Mouse (Mus musculus): ENCODE measurements at regions not wholly inside any gene's neighbourhood (a gene's known extent, or its start where the extent isn't known, plus 50 kb on each side); places are given as distances from the start of the nearest gene placed in this dataset.
"Not testable (repeated sequence)": the region's sequence is repeated elsewhere in the genome, so short reads cannot be mapped to it uniquely, and the experiment has no call there.

GRCm38 (mm10) chr3:117117838-117118237 is 149.1 kb upstream of the Palmd start:
- no peak for DNase-seq (ENCODE audit: low spot score in 2 of 2)

GRCm38 (mm10) chr3:117116210-117116609 is 147.4 kb upstream of the Palmd start:
- DNase-seq (ENCODE audit: low spot score in 2 of 2), result no peak

GRCm38 (mm10) chr3:117112766-117113165 is 144.0 kb upstream of the Palmd start:
- no peak for DNase-seq (ENCODE audit: low spot score in 2 of 2)

- no peak for DNase-seq (ENCODE audit: low spot score in 2 of 2)
Measured at GRCm38 (mm10) chr3:117112304-117112703, 143.5 kb upstream of the Palmd start.

- no peak for DNase-seq (ENCODE audit: low spot score in 2 of 2)
Measured at GRCm38 (mm10) chr3:117108966-117109700, 140.3 kb upstream of the Palmd start.

GRCm38 (mm10) chr3:117107986-117108385 is 139.2 kb upstream of the Palmd start:
- DNase-seq (ENCODE audit: low spot score in 2 of 2), result no peak

GRCm38 (mm10) chr3:117107378-117107777 is 138.6 kb upstream of the Palmd start:
- DNase-seq (ENCODE audit: low spot score in 2 of 2), result no peak

GRCm38 (mm10) chr3:117087646-117088045 is 118.9 kb upstream of the Palmd start:
- DNase-seq (ENCODE audit: low spot score in 2 of 2), result no peak

GRCm38 (mm10) chr3:117076734-117077133 is 107.9 kb upstream of the Palmd start:
- no peak for DNase-seq (ENCODE audit: low spot score in 2 of 2)

- no peak for DNase-seq (ENCODE audit: low spot score in 2 of 2)
Measured at GRCm38 (mm10) chr3:117073399-117073798, 104.6 kb upstream of the Palmd start.

GRCm38 (mm10) chr3:117072998-117073397 is 104.2 kb upstream of the Palmd start:
- DNase-seq (ENCODE audit: low spot score in 2 of 2), result no peak

GRCm38 (mm10) chr3:117071851-117072250 is 103.1 kb upstream of the Palmd start:
- DNase-seq (ENCODE audit: low spot score in 2 of 2), result no peak

- no peak for DNase-seq (ENCODE audit: low spot score in 2 of 2)
Measured at GRCm38 (mm10) chr3:117067470-117068053, 98.8 kb upstream of the Palmd start.

GRCm38 (mm10) chr3:117065904-117066303 is 97.1 kb upstream of the Palmd start:
- DNase-seq (ENCODE audit: low spot score in 2 of 2), result no peak

GRCm38 (mm10) chr3:117061831-117062230 is 93.0 kb upstream of the Palmd start:
- no peak for DNase-seq (ENCODE audit: low spot score in 2 of 2)

- no peak for DNase-seq (ENCODE audit: low spot score in 2 of 2)
Measured at GRCm38 (mm10) chr3:117061182-117061581, 92.4 kb upstream of the Palmd start.

- DNase-seq (ENCODE audit: low spot score in 2 of 2), result not testable (repeated sequence)
Measured at GRCm38 (mm10) chr3:117054711-117055110, 85.9 kb upstream of the Palmd start.

- DNase-seq (ENCODE audit: low spot score in 2 of 2), result no peak
Measured at GRCm38 (mm10) chr3:117051431-117051830, 82.6 kb upstream of the Palmd start.

GRCm38 (mm10) chr3:117050909-117051308 is 82.1 kb upstream of the Palmd start:
- no peak for DNase-seq (ENCODE audit: low spot score in 2 of 2)

- no peak for DNase-seq (ENCODE audit: low spot score in 2 of 2)
Measured at GRCm38 (mm10) chr3:117049410-117049809, 80.6 kb upstream of the Palmd start.

GRCm38 (mm10) chr3:117044809-117045208 is 76.0 kb upstream of the Palmd start:
- DNase-seq (ENCODE audit: low spot score in 2 of 2), result no peak

- no peak for DNase-seq (ENCODE audit: low spot score in 2 of 2)
Measured at GRCm38 (mm10) chr3:117044304-117044703, 75.5 kb upstream of the Palmd start.

GRCm38 (mm10) chr3:117038928-117039300 is 70.1 kb upstream of the Palmd start:
- DNase-seq (ENCODE audit: low spot score in 2 of 2), result no peak

Measured in frontal cortex, postnatal 10 days (tissue).